Mouse (Mus musculus) kidney, postnatal 36 days (tissue): ENCODE results near the gene Fgr.
A peak's percentile ranks its signal among the peaks of the same experiment; 100 is the strongest.

Experiments
- DNase-seq, 2 experiments: peaks; one replicate each; pipeline ENCODE4 v3.0.0; 2021 to 2022; ENCODE audit warnings: mixed read lengths in 2 of 2

The Fgr gene

DNA sequence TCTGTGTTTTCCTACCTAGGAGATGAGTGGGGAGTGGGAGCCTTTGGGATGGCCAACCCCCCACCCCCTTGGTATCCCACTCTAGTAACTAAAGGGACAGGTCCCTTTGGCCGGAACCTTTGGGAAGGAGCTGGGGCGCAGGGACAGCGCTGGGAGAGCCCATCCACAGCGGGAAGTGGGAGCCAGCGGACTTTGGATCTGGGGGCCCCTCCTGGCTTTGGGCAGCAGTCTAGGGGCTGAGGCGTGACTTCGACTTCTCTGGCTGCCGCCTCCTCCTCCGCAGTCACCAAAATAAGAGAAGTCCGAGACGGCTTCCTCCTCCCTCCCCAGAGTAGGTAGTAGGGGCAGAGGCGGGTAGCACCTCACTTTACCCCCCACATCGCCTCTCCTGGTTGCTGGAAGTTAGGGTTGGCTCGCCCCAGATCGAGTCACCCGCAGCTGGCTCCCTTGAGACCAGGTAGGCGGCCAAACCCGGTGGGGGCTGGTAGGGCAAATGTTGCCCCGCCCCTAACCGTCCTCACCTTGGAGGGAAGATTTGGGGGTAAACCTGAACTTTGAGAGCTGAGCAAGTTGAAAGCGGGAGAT, at the start of gene Fgr:
Gene Fgr, plus strand, starts transcription at position 282 of the 585 bp plus-strand sequence.
- DNase-seq = peak in 1 of 2 experiments; percentile 49

- peak; percentile 40 to 70 for DNase-seq
These were observed 47.4 kb upstream of the Fgr start for GRCm38 (mm10) chr4:132926520-132926919.

DNA sequence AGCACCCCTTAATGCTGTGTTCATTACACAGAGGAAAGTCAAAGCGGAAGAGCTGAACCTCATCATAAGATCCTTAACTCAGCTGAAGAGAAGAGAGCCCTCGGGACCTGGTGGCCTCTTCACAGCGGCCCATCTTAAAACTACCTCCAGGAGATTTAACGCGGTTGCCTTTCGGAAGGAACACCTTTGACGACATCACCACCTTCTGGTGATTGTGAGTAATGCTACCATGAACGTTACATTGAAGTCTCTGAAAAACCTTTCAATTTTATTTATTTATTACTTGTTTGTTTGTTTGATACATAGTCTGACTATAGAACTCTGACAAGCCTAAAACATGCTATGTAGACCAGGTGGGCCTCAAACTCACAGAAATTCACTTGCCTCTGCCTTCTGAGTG, 43.1 kb upstream of the Fgr start:
- peak; percentile 51 to 79 for DNase-seq

- no peak for DNase-seq
These were observed 41.0 kb upstream of the Fgr start for GRCm38 (mm10) chr4:132932752-132933404.

- DNase-seq = no peak
These were observed 39.3 kb upstream of the Fgr start for GRCm38 (mm10) chr4:132934639-132935038.

- peak; percentile 41 to 43 for DNase-seq
These were observed 35.5 kb upstream of the Fgr start for GRCm38 (mm10) chr4:132938181-132938941.

DNA sequence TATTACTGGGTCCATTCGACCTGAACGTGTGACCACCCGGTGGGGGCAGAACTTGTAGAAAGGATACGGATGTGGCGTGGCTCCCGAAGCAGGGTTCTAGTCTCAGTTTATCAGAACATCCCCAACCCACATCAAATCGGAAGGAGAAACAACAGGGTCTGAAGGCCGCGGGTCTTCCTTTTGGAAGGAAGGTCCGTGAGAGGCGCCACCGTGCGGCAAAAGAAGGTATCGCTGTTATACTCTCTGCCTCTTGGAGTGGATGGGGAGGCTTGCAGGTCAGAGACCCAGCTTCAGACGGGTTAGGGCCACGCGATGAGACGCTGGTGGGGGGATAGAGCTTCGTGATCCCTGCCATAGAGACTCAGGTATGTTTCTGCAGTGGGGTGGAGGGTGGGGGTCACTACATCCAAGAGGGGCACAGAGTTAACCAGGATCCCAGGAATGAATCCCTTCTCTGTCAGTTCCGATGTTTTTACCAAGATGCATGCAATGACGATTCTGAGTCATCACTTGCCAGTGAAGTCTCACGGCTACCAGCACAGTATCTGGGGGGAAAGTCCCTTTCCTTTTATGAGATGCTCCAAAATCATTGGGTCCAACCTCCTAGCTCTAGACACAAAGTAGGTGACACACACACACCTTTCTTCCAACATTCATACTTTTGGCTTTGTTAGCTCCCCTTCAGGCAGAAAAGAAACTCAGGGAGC, 34.3 kb upstream of the Fgr start:
- peak; percentile 51 to 87 for DNase-seq

GRCm38 (mm10) chr4:132941012-132941729, 32.7 kb upstream of the Fgr start:
- no peak for DNase-seq

DNA sequence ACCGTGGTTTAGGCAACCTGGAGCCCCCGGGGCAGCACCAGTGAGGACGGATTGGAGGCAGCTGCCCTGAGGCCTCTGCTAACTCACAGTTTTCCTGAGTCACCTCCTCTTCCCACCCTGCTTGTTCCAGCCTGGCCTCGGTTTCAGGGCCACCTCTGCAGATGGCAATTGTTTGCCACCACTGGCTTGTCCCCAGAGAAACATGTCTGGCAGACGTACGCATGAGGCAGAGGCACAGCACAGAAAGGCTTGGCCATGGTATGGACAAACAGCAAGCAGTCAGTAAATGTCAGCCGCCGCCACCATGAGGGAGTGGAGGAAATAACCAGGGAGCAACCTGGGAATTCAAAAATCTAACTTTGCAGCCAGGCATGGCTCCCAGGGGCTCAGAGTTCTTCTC, 30.8 kb upstream of the Fgr start:
- DNase-seq = no peak

- no peak for DNase-seq
These were observed 29.8 kb upstream of the Fgr start for GRCm38 (mm10) chr4:132944106-132944505.

GRCm38 (mm10) chr4:132944776-132945175, 29.1 kb upstream of the Fgr start:
- DNase-seq = no peak

GRCm38 (mm10) chr4:132945261-132946046, 28.4 kb upstream of the Fgr start:
- peak; percentile 78 to 87 for DNase-seq

DNA sequence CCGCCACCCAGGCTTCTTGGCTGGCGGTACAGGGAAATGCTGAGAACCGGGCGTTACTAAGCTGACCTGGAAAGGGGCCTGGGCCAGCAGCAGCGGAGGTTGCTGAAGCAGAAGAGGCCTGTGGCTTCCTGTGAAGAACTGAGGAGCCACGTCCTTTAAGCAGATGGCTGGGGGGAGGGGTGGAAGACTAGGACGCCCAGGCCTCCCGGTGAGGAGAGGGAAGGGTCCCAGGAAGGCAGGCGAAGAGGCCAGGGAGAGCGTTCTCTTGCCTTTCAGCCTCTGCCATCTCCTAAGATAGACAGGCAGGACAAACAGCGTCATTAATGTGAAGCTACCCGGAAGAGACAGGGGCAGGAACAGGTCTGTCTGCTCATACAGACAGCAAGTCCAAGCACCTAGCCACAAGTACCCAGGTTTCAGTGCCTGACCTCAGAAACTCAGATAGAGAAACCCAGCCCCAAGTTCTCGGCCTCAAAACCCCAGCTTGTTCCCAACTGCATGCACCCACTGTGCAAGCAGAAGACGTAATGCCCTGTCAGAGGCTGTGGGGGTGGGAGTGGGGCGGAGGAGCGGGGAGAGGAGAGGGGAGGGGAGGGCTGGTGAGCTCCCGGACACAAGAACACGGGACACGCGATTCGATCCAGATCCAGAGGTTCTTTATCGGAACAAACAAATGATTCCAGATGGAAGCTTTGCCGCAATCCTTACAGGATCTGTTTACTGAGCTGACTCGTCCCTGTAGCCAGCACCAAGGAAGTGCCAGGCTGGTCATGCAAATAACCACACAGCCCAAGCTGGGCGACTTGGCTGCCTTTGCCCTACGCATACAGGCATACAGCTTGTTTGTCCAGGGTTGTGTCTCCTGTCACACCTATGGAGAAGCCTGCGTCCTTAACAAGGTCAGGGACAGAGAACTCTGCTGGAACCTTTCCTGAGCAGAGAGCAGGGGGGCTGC, 27.6 kb upstream of the Fgr start:
- peak in 1 of 2 experiments; percentile 61 for DNase-seq

DNA sequence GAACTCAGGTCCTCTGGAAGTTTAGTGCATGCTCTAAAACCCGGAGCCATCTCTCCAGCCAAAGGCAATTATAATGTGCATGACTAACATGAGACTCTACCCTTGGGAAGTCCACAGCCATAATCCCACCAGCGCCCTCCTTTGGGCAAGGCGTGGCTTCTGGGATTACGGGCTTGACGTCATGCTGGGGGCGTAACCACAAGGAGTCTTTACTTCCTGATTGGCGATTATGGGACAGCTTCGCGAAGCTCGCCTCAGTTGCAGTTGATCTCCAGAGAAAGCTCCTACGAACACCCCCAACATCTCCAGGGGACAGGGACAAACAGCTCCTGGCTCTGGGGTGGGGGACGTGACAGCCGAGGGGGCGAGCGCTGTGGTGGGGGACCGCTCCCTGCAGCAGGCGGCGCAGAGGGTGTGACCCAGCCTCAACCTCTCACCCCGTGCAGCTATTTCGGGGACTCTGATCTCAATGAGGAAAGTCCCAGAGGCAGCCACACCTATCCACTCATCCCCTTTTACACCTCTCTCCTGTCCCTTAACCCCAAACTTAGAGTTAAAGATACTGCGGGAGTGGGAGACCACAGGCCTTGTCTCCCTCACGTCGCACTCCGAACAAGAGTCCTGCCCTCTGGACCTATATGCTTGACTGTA, 23.9 kb upstream of the Fgr start:
- DNase-seq = no peak

GRCm38 (mm10) chr4:132950999-132951398, 22.9 kb upstream of the Fgr start:
- no peak for DNase-seq

DNA sequence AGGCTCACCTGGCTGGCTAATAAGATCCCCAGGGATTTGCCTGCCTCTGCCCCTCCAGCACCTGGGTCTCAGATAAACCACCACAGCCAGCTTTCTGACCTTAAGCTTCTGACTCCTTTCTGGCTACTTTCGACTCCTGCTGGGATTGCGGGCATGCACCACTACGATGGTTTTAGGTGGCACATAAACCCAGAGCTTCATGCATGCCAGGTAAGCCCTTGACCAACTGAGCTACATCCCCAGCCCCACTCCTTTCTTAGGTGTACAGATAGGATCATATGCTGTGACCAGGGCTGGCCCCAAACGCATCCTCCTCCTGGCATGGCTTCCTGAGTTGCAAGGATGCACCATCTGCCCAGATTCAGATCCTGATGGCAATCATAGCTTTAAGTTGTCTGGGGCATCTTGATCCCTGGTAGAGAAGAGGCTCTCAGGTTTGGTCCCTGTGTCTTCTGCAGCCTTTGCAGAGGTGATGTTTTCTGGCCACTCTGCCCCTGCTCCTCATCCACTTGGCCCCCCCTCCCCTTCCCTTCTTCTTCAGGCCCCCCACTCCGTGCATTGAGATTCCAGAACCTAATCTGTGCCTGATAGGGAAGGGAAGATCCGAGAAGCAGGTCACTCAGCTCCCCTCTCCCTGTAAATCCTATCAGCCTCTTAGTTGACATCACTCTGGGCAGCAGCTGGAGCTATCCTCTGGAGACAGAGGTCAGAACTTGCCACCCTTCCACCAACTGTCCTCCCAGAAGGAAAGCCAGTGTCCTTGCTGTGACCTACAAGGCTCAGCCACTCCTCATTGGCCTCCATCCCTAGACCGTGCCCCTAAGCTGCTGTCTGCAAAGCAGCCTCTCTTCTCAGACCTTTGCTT, 19.1 kb upstream of the Fgr start:
- no peak for DNase-seq

DNA sequence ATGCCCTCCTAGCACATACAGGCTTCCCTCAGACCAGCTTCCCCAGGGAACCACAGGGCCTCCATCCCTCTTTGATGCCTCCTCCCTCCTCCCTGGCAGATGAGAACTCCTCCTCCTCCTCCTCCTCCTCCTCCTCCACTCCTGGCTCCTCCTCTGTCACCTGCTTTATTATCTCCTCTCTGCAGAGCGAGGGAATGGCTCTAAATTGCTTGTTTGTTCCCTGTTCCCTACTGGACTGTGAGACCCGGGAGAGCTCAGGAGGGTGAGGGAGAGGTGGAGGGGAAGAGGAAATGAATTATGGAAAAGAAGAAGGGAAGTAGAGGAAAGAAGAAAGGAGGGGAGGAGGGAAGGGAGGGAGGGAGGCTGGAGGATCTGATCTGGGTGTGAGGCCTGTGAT, 18.5 kb upstream of the Fgr start:
- DNase-seq = no peak

DNA sequence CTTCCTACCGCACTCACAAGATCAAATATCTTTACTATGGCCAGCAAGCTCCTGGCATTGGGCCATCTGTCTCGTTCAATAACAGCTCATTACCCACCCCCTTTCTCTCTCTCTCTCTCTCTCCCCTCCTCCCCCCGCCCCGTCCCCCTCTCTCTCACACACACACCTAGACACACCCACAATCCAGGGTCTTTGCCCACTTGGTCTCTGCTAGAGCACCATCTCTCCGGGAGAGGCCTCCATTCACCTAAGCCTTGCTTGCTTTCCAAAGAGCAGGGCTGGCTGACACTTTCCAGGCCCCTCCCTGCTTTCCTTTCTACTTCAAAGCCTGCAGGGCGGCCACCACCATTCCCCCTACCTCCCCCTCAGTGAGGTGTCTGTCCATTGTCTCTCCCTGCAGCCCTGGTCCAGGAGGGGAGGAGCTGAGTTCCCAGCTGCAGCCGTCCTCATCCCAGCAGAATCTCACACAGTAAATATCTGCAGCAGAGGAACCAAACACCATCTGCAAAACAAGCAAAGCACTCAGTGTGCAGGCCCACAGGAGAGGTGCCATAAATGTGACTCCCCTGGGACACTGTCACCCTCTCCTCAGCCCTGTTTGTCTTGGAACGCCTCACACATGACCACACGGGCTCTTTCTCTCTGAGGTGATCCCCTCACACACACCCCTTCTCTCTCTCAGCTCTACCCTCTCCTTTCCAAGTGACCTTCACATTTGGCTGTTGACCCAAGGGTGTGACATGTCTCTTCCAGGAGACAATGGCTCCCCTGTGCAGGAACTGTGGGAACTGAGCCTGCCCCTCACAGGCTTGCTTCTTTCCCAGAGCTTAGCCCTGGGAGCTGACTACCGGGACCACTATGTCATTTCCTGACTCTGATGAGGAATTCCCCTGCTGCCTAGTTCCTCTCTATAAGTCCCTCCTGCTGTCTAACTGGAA, 14.9 kb upstream of the Fgr start:
- DNase-seq = peak; percentile 52 to 56
